Mouse (Mus musculus): Measurements from ENCODE around the gene Lyz1.

- TF ChIP-seq CTCF (IDR thresholded peaks at IDR 0.05; ENCODE audit: borderline replicate concordance, extremely low read depth, insufficient read depth, insufficient read length) (no peak), POLR2A (IDR thresholded peaks at IDR 0.05; ENCODE audit: borderline replicate concordance, extremely low read depth, insufficient read depth, insufficient read length, poor library complexity, severe bottlenecking) (no peak)
Measured at GRCm38 (mm10) chr10:117301688-117302087, 9.0 kb upstream of the Lyz1 start.

Data from brain, embryonic 14.5 days (tissue).